Mouse (Mus musculus): ENCODE data around the gene Bmpr1a. TPM values are rescaled to one million over a fixed set of nuclear protein-coding genes. Genes with fewer than 3 reads are reported as not detected.
A peak's percentile ranks its signal among the peaks of the same experiment; 100 is the strongest.

Bmpr1a gene
- polyA plus RNA-seq, 1 experiment from 2014 or later: 48.9 TPM

DNA sequence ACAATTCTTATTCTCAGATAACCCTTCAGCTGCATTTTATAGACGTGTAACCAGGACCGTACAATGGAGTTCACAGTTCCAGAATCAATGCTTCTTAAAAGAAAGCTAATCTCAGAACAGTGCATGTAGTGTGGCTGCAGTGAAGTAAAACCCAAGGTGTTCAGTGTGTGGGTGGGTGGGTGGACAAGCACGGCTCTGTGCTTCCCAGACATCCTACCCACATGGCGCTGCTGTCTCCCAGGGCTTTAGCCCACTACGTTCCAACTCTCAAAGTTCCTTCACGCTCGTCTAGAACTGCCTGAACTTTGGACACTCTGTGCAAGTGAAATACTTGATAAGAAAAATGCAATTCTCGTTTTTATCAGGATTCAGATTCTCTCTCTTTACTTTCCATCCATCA lies 19.6 kb upstream of the Bmpr1a start, which contains the start of gene 9230112D13Rik:
Gene 9230112D13Rik (minus strand): TSS at position 101 of the 400 bp plus-strand sequence.
- no peak within 1 kb of the TSS for H3K27ac ChIP-seq
- H3K36me3 ChIP-seq: 0 out of 2 replicates have a peak, but pooled peaks cover 3% of the 10 kb centered on the region
- 74% methylated on average over 8 of the region's 8 CpGs for WGBS
- no peaks in the 10 kb centered on the region for H3K27me3 ChIP-seq (ENCODE audit: insufficient read depth, poor library complexity, severe bottlenecking)
- H3K4me3 ChIP-seq: no peak within 1 kb of the TSS
- no peak for DNase-seq (ENCODE audit: low spot score)
- 0 out of 2 replicates have a peak, but pooled peaks cover 6% of the 10 kb centered on the region for H3K4me1 ChIP-seq
- no peaks in the 10 kb centered on the region for H3K9me3 ChIP-seq

- H3K27ac ChIP-seq: no peak overlapping the region
- H3K9me3 ChIP-seq: no peaks in the 10 kb centered on the region
- peaks cover 12% of the 10 kb centered on the region for H3K4me1 ChIP-seq
- no peaks in the 10 kb centered on the region for H3K27me3 ChIP-seq (ENCODE audit: insufficient read depth, poor library complexity, severe bottlenecking)
- WGBS: 75% methylated on average over 8 of the region's 8 CpGs
- no peaks in the 10 kb centered on the region for H3K36me3 ChIP-seq
- DNase-seq (ENCODE audit: low spot score): no peak
- H3K4me3 ChIP-seq: no peak overlapping the region
These were observed 14.9 kb upstream of the Bmpr1a start for GRCm38 (mm10) chr14:34517959-34518544.

GRCm38 (mm10) chr14:34516960-34517577 lies 13.9 kb upstream of the Bmpr1a start:
- Histone ChIP-seq H3K9me3 (no peaks in the 10 kb centered on the region), H3K27me3 (ENCODE audit: insufficient read depth, poor library complexity, severe bottlenecking) (no peaks in the 10 kb centered on the region), H3K4me1 (peaks cover 12% of the 10 kb centered on the region), H3K27ac (no peak overlapping the region), H3K36me3 (no peaks in the 10 kb centered on the region), H3K4me3 (no peak overlapping the region)
- DNase-seq (ENCODE audit: low spot score): no peak
- 88% methylated on average over 10 of the region's 10 CpGs for WGBS

GRCm38 (mm10) chr14:34515860-34516259 lies 12.7 kb upstream of the Bmpr1a start:
- Histone ChIP-seq H3K27me3 (ENCODE audit: insufficient read depth, poor library complexity, severe bottlenecking) (no peaks in the 10 kb centered on the region), H3K4me3 (no peak overlapping the region), H3K27ac (no peak overlapping the region), H3K36me3 (no peaks in the 10 kb centered on the region), H3K4me1 (peaks cover 12% of the 10 kb centered on the region), H3K9me3 (no peaks in the 10 kb centered on the region)
- DNase-seq (ENCODE audit: low spot score): no peak
- WGBS: 85% methylated on average over 5 of the region's 5 CpGs

GRCm38 (mm10) chr14:34514120-34514519 lies 11.0 kb upstream of the Bmpr1a start:
- Histone ChIP-seq H3K27me3 (ENCODE audit: insufficient read depth, poor library complexity, severe bottlenecking) (no peaks in the 10 kb centered on the region), H3K4me3 (no peak overlapping the region), H3K9me3 (no peaks in the 10 kb centered on the region), H3K4me1 (peaks cover 17% of the 10 kb centered on the region), H3K27ac (0 out of 2 replicates have a peak overlapping the region, but pooled peaks have one; percentile 4), H3K36me3 (no peaks in the 10 kb centered on the region)
- DNase-seq (ENCODE audit: low spot score): no peak
- WGBS: 39% methylated on average over 6 of the region's 6 CpGs

- H3K27ac ChIP-seq: no peak overlapping the region
- H3K4me3 ChIP-seq: no peak overlapping the region
- H3K4me1 ChIP-seq: peaks cover 26% of the 10 kb centered on the region
- no peaks in the 10 kb centered on the region; the same call in 1 of the 2 replicates for H3K27me3 ChIP-seq (ENCODE audit: insufficient read depth, poor library complexity, severe bottlenecking)
- no peak for DNase-seq (ENCODE audit: low spot score)
- WGBS: 86% methylated on average over 4 of the region's 4 CpGs
- H3K36me3 ChIP-seq: no peaks in the 10 kb centered on the region
- no peaks in the 10 kb centered on the region for H3K9me3 ChIP-seq
These were observed 9.5 kb upstream of the Bmpr1a start for GRCm38 (mm10) chr14:34512602-34513001.

DNA sequence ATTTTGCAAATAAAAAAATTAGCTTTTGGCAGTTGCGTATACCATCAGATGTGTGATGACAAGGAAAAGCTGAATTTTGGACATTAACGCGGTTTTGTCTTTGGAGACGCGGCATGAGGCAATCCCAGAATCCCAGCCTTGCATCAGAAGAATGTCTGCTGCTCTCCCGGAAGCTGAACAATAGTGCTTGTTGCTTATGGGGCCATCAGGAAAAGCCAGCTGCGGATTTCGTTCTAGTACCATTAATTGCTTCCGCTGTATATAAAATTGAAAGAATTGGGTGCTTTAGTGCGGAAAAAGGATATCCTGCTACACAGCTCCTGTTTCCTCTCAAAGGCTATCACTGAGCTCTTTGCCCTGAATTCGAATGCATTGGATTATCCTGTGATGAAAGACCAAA lies 8.8 kb upstream of the Bmpr1a start:
- Histone ChIP-seq H3K27me3 (ENCODE audit: insufficient read depth, poor library complexity, severe bottlenecking) (no peaks in the 10 kb centered on the region; the same call in 1 of the 2 replicates), H3K4me1 (peaks cover 28% of the 10 kb centered on the region), H3K4me3 (no peak overlapping the region), H3K27ac (no peak overlapping the region), H3K36me3 (no peaks in the 10 kb centered on the region), H3K9me3 (no peaks in the 10 kb centered on the region)
- DNase-seq (ENCODE audit: low spot score): no peak
- 64% methylated on average over 11 of the region's 11 CpGs for WGBS

DNA sequence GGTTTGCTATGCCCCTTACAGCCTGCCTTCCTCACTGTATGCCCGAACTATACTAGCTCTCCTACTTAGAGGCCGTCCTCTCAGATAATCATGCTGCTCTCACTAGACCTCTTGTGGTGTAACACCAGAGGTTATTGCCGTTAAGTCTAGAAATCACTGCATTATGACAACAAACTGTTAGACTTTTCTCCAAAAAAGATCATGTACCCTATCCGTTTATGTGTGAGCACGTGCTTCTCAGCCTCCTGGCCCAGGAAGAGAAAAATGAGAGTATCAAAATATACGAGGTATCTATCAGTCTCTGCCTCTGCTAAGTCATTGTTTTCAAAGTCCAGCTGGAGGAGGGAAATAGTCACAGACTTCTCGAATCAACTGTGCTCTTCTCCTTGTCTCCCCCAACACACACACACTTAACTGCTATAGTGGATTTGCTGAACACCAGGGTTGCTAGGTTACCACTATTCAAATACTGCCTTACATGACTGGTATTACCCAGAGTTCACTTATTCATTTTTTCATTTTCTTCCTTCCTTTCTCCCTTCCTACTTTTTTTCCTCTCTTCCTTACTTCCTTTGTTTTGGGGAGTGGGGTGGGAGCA lies 5.8 kb upstream of the Bmpr1a start:
- no peaks in the 10 kb centered on the region; the same call in 1 of the 2 replicates for H3K27me3 ChIP-seq (ENCODE audit: insufficient read depth, poor library complexity, severe bottlenecking)
- H3K4me1 ChIP-seq: peaks cover 43% of the 10 kb centered on the region
- H3K36me3 ChIP-seq: no peaks in the 10 kb centered on the region
- H3K27ac ChIP-seq: peak overlapping the region; percentile 53; the same call in 1 of the 2 replicates
- WGBS: 44% methylated on average over 7 of the region's 7 CpGs
- H3K9me3 ChIP-seq: no peaks in the 10 kb centered on the region
- H3K4me3 ChIP-seq: no peak overlapping the region
- no peak for DNase-seq (ENCODE audit: low spot score)

DNA sequence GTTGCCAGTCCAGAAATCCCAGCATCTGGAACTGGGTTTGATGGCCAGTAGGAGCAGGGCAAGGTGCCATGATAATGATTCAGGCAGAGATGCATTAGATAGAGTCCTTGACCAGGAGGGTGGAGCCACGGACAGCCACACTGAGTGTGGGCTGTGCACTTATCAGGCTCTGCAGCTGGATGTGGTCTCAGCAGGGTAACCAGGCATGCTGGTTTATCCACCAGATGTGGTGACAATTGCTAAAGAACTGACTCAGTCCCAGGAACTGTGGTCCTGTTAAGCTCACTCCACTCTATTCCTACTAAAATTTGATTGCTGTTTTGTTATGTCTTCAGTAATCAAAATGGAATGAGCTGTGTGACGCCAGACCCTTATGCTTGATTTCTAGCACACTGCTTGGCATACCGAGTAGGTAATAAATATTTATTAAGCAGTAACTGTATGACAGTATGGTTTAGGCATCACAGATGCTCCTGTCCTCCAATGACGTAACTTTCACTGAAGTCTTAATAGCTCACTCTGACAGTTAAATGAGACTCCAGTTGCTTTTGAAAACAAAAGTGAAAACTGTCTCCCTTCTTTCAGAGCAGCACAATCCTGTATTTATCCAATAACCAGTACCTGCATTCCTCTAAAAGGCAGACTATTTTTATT lies 5.2 kb upstream of the Bmpr1a start:
- Histone ChIP-seq H3K27me3 (ENCODE audit: insufficient read depth, poor library complexity, severe bottlenecking) (no peaks in the 10 kb centered on the region; the same call in 1 of the 2 replicates), H3K4me1 (peaks cover 46% of the 10 kb centered on the region), H3K4me3 (no peak overlapping the region), H3K27ac (peak overlapping the region; percentile 53; the same call in 1 of the 2 replicates), H3K36me3 (no peaks in the 10 kb centered on the region), H3K9me3 (no peaks in the 10 kb centered on the region)
- 51% methylated on average over 4 of the region's 4 CpGs for WGBS
- DNase-seq (ENCODE audit: low spot score): peak; percentile 84

- no peak for DNase-seq (ENCODE audit: low spot score)
- Histone ChIP-seq H3K4me1 (peaks cover 47% of the 10 kb centered on the region), H3K36me3 (no peaks in the 10 kb centered on the region), H3K27ac (no peak overlapping the region), H3K4me3 (no peak overlapping the region), H3K27me3 (ENCODE audit: insufficient read depth, poor library complexity, severe bottlenecking) (no peaks in the 10 kb centered on the region; the same call in 1 of the 2 replicates), H3K9me3 (no peaks in the 10 kb centered on the region)
- WGBS: 35% methylated on average over 7 of the region's 7 CpGs
These were observed 2.2 kb upstream of the Bmpr1a start for GRCm38 (mm10) chr14:34505309-34505708.

- Histone ChIP-seq H3K4me1 (peaks cover 55% of the 10 kb centered on the region), H3K27ac (peak overlapping the region; percentile 100), H3K9me3 (no peaks in the 10 kb centered on the region), H3K4me3 (no peak overlapping the region), H3K36me3 (no peaks in the 10 kb centered on the region), H3K27me3 (ENCODE audit: insufficient read depth, poor library complexity, severe bottlenecking) (no peaks in the 10 kb centered on the region; the same call in 1 of the 2 replicates)
- DNase-seq (ENCODE audit: low spot score): no peak
- whole genome bisulfite sequencing: 86% methylated on average over 5 of the region's 5 CpGs
These were observed 1.2 kb upstream of the Bmpr1a start for GRCm38 (mm10) chr14:34504377-34504776.

DNA sequence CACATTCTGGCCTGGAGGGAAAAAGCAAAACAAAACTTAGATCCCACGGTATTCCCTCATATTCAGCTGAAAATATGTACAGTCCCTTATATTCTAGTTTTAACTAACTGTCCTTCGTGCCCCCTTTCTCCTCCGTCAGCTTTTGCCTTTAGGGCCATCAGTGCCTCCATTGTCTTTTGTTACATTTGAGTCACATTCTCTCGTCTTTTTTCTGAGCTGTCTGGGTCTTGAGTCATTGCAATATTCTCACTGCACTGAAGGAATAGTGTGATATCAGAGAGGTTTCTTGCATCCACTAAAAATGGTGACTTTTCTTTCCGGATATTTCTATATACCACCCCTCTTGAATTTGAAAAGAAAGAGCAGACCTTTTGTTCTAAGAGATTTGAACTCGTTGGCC lies 618 bp upstream of the Bmpr1a start:
- WGBS: 66% methylated on average over 6 of the region's 6 CpGs
- Histone ChIP-seq H3K27ac (peak overlapping the region; percentile 100), H3K4me1 (peaks cover 53% of the 10 kb centered on the region), H3K9me3 (no peaks in the 10 kb centered on the region), H3K36me3 (no peaks in the 10 kb centered on the region), H3K4me3 (peak overlapping the region; percentile 96), H3K27me3 (ENCODE audit: insufficient read depth, poor library complexity, severe bottlenecking) (no peaks in the 10 kb centered on the region; the same call in 1 of the 2 replicates)
- no peak for DNase-seq (ENCODE audit: low spot score)
